Mouse (Mus musculus): ENCODE measurements around the gene Rgs12. TPM values are rescaled to one million over a fixed set of nuclear protein-coding genes. Genes with fewer than 3 reads are reported as not detected.

Gene Rgs12
- total RNA-seq, 2 experiments from 2014 or later, result 15.6 to 16.2 TPM

- intact Hi-C loops (cut with DNase I), result no loop called here
- DNase-seq, result no peak
Measured at GRCm38 (mm10) chr5:35070314-35070713, 121.1 kb downstream of the Rgs12 start.

DNA sequence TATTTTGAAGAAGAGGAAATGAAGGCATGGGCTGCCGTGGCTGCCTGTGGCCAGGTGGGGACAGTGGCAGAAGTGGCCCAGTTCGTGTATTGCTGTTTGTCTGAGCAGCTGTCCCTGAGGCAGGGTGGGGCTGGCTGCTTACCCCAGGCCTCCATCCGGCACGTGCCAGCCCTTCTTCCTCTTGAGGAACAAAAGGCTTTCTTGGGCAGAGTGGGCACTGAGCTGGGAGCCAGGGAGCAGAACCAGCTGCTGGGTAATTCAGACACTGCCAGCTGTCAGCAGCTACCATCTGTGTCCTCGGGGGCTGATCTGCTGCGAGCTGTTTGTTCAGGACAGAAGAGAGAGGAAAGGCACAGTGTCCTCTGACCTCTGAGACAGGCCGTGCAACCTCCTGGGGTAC is 121.7 kb downstream of the Rgs12 start:
- intact Hi-C loops (cut with DNase I), result no loop called here
- no peak for DNase-seq

DNA sequence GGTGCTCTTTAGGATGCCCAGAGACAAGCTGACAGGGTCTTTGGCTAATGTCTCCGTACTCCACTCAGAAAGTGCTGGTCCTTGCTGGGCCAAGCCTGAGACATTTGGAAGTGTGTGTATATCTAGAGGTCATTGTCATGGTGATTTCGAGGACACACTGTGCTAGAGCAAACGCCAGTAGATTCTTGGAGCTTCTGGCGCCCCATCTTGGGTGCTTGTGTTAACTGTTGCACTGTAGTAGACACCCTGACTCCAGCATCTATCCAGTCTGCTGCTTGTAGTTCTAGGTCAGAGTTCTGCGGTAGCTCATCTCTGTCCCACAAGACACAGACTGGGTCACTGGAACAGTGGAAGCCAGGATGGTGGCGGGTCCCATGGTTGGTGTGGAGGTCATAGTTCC is 122.6 kb downstream of the Rgs12 start:
- intact Hi-C loops (cut with DNase I), result no loop called here
- no peak for DNase-seq

GRCm38 (mm10) chr5:35073235-35073634 is 124.0 kb downstream of the Rgs12 start:
- intact Hi-C loops (cut with DNase I), result no loop called here
- peak in 1 of 2 experiments; percentile 25 for DNase-seq

DNA sequence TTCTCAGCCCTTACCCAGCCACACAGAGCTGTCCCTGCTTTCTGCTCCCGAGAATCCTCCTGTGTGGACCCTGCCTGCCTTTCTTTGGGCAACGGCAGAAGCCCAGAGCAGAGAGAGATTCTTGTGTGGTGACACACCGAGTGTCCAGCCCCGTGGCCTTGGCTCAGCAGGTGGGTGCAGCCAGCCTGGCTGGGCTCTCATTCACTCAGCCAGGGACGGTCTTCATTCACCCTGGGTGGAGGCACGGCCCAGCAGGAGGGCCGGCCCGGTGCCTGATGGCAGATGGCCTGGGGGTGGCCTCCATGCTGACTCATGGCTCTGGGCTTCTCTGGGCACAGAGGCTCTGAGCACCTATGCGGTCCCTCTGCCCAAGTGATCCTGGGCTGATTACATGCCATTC is 124.7 kb downstream of the Rgs12 start:
- intact Hi-C loops (cut with DNase I), result no loop called here
- DNase-seq, result peak; percentile 30 to 53

- no peak for DNase-seq
- intact Hi-C loops (cut with DNase I), result no loop called here
Measured at GRCm38 (mm10) chr5:35076369-35076768, 127.1 kb downstream of the Rgs12 start.

- intact Hi-C loops (cut with DNase I), result no loop called here
- DNase-seq, result no peak
Measured at GRCm38 (mm10) chr5:35079101-35079500, 129.9 kb downstream of the Rgs12 start.

DNA sequence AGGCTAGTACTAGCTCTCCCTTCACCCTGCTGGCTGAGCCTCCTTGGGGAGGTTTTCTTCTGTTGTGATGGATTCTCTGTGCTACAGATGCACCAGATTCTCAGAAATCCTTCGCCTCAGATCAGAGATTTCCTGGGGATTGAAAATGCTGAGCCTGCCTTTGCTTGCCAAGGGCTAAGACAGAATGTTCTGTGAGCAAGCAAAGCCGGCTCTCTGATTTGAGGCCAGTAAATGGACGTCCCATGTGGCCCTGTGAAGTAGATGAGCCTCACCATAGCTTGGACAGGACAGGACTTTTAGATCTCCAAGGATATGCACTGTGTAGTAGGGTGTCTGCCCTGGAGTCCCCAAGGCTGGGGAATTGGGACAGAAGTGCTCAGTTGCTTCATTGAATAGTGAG is 135.7 kb downstream of the Rgs12 start:
- intact Hi-C loops (cut with DNase I), result loop anchor here (5.0 kb wide), 1 partner anchor 33 kb away; no protein-coding TSS in a partner anchor
- DNase-seq, result no peak

DNA sequence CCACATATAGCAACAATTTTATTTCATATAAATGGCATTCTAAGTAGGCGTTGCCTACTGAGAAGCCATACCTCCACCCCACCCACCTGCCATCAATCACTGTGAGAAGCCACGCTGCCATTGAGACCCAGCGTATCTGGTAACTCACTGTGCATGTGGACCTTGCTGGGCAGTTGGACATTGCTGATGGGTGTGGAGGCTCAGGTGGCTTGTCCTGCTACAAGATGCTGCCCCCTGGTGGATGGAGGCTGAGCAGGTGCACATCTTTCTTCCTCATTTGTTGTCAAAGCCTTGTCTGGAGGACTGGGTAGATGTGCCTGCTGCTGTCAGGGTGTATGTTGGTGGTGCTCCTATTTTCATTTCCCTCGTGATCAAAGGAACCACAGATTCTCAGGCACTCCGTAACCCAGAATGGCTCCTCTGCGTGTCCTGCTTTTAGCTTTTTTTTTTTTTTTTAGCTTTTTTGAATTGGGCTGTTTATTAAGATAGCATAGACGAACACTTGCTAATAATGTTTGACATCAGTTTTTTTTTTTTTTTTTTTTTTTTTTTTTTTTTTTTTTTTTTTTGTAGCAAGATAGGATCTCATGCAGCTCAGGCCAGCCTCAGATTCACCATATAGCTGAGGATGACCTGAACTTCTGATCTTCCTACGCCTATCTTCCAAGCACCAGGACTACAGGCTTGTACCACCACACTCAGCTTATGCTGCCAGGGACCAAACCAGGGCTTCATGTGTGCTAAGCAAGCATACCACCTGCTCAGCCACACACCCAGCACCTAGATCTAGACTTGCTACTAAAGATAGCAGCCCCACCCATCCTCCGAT is 139.8 kb downstream of the Rgs12 start:
- DNase-seq, result peak; percentile 47 to 63
- intact Hi-C loops (cut with DNase I), result loop anchor here (5.0 kb wide), 1 partner anchor 37 kb away; no protein-coding TSS in a partner anchor

Small RNA genes within 50 kb of the gene (microRNA-seq; reads per million reads assigned to microRNA genes)
- 6.1 to 10.8 reads per million in 2 experiments for gene Mir3097 (ENCODE audit: borderline number of aligned reads in 2 of 2)

Other genes starting within 250 kb of the Rgs12 start
- 10 to 100 TPM; 12.0 to 12.1 TPM for gene Htt, start 187.7 kb upstream of the Rgs12 start, total RNA-seq (2021)
- under 1 TPM; 0.39 to 0.60 TPM for gene Msantd1, start 41.4 kb upstream of the Rgs12 start, total RNA-seq (2021)
- gene Hgfac, start 92.1 kb downstream of the Rgs12 start, total RNA-seq (2021), result under 1 TPM; 0.49 to 0.72 TPM
- 10 to 100 TPM; 34.4 to 39.4 TPM for gene Dok7, start 107.3 kb downstream of the Rgs12 start, total RNA-seq (2021)
- gene Lrpap1, start 156.3 kb downstream of the Rgs12 start, total RNA-seq (2021), result 10 to 100 TPM; 51.5 to 54.2 TPM

Measured in heart, postnatal 36 days (tissue).